Comparison of ENCODE assay signal across 9 mouse cellular contexts in genomic region chr17:81542313-81543185, GRCm38 (mm10).
DNase-seq lines count a peak whose midpoint lies in the region; ATAC-seq and TF ChIP-seq lines count a peak whose summit lies in the region.
"Had no signal": no experiment of that assay in that cellular context is flagged by ENCODE, and none has a peak within 500 bp of the region (broad histone marks: within the 10 kb centered on the region; RNA-seq: fewer than 3 reads in every experiment).

No protein-coding gene starts in this region.

- ATAC-seq in midbrain, embryonic 13.5 days: peak; percentile 17; the same call in 1 of the 2 replicates
- no peak for ATAC-seq in heart, embryonic 16.5 days (replicated peaks; ENCODE audit: extremely low read depth, insufficient read depth, low FRiP score)
- ATAC-seq in midbrain, postnatal 0 days (ENCODE audit: low FRiP score): peak; percentile 79
- ATAC-seq: Patski had no signal

- no peak overlapping the region for H3K4me3 ChIP-seq in midbrain, embryonic 13.5 days (replicated peaks)
- H3K4me3 ChIP-seq in midbrain, embryonic 10.5 days: no peak overlapping the region
- no peak overlapping the region for H3K4me3 ChIP-seq in heart, embryonic 16.5 days (ENCODE audit: low read length)
- no peak overlapping the region for H3K4me3 ChIP-seq in midbrain, postnatal 0 days (ENCODE audit: low read depth, low read length)

- 70% methylated on average over 12 of the region's 12 CpGs for WGBS in midbrain, embryonic 13.5 days
- 81% methylated on average over 12 of the region's 12 CpGs for WGBS in midbrain, embryonic 10.5 days
- WGBS in heart, embryonic 16.5 days: 70% methylated on average over 12 of the region's 12 CpGs
- WGBS in midbrain, postnatal 0 days: 70% methylated on average over 12 of the region's 12 CpGs

- no peaks in the 10 kb centered on the region for H3K27me3 ChIP-seq in midbrain, embryonic 13.5 days
- H3K27me3 ChIP-seq in midbrain, embryonic 10.5 days (ENCODE audit: low read depth, poor library complexity, severe bottlenecking): peaks cover 14% of the 10 kb centered on the region; the same call in 1 of the 2 replicates
- no peaks in the 10 kb centered on the region for H3K27me3 ChIP-seq in heart, embryonic 16.5 days (ENCODE audit: control insufficient read depth, insufficient read depth, low read length)
- H3K27me3 ChIP-seq in midbrain, postnatal 0 days (ENCODE audit: insufficient read depth, low read length): no peaks in the 10 kb centered on the region
- H3K27me3 ChIP-seq: Patski had no signal

- no peak overlapping the region for H3K9ac ChIP-seq in midbrain, embryonic 13.5 days (replicated peaks)
- H3K9ac ChIP-seq in heart, embryonic 16.5 days (ENCODE audit: low read length): no peak overlapping the region
- no peak overlapping the region for H3K9ac ChIP-seq in midbrain, postnatal 0 days (replicated peaks; ENCODE audit: low read length, poor library complexity, severe bottlenecking)

- H3K4me1 ChIP-seq in midbrain, embryonic 13.5 days (replicated peaks): peaks cover 6% of the 10 kb centered on the region; the same call in 1 of the 2 replicates
- peaks cover 12% of the 10 kb centered on the region; the same call in 1 of the 2 replicates for H3K4me1 ChIP-seq in midbrain, embryonic 10.5 days
- H3K4me1 ChIP-seq in heart, embryonic 16.5 days (ENCODE audit: control insufficient read depth, insufficient read depth, low read length): peaks cover 63% of the 10 kb centered on the region
- H3K4me1 ChIP-seq in midbrain, postnatal 0 days (ENCODE audit: insufficient read depth, low read length): 0 out of 2 replicates have a peak, but pooled peaks cover 3% of the 10 kb centered on the region

- no peak overlapping the region for H3K27ac ChIP-seq in midbrain, embryonic 13.5 days
- no peak overlapping the region for H3K27ac ChIP-seq in midbrain, embryonic 10.5 days (replicated peaks)
- H3K27ac ChIP-seq in heart, embryonic 16.5 days (ENCODE audit: low read length): 0 out of 2 replicates have a peak overlapping the region, but pooled peaks have one; percentile 0
- no peak overlapping the region for H3K27ac ChIP-seq in midbrain, postnatal 0 days (ENCODE audit: low read depth, low read length)

- H3K36me3 ChIP-seq in midbrain, embryonic 13.5 days: no peaks in the 10 kb centered on the region
- H3K36me3 ChIP-seq in midbrain, embryonic 10.5 days: no peaks in the 10 kb centered on the region
- H3K36me3 ChIP-seq in heart, embryonic 16.5 days (ENCODE audit: control insufficient read depth, insufficient read depth): peaks cover 3% of the 10 kb centered on the region; the same call in 1 of the 2 replicates
- no peaks in the 10 kb centered on the region for H3K36me3 ChIP-seq in midbrain, postnatal 0 days (ENCODE audit: insufficient read depth, low read length)

- no peak overlapping the region for H3K4me2 ChIP-seq in midbrain, embryonic 13.5 days (replicated peaks)
- no peak overlapping the region for H3K4me2 ChIP-seq in heart, embryonic 16.5 days (ENCODE audit: low read depth, low read length)
- H3K4me2 ChIP-seq in midbrain, postnatal 0 days (ENCODE audit: low read depth, low read length, poor library complexity, severe bottlenecking): no peak overlapping the region

- H3K9me3 ChIP-seq in midbrain, embryonic 13.5 days: no peaks in the 10 kb centered on the region
- no peaks in the 10 kb centered on the region for H3K9me3 ChIP-seq in midbrain, embryonic 10.5 days (replicated peaks)
- no peaks in the 10 kb centered on the region for H3K9me3 ChIP-seq in heart, embryonic 16.5 days (replicated peaks; ENCODE audit: control insufficient read depth, low read length)
- no peaks in the 10 kb centered on the region for H3K9me3 ChIP-seq in midbrain, postnatal 0 days (ENCODE audit: low read length)

- no peak for TF ChIP-seq CTCF in midbrain, postnatal 0 days (IDR thresholded peaks at IDR 0.05)

- no peak for DNase-seq in midbrain, embryonic 10.5 days (ENCODE audit: low spot score)
- peak; percentile 76 to 79 for DNase-seq in cerebellum, postnatal 14 days
- DNase-seq in midbrain, postnatal 0 days (ENCODE audit: low spot score): peak; percentile 88
- DNase-seq in kidney, postnatal 25 days: no peak
- DNase-seq in natural killer cell, adult 2 months (ENCODE audit: low spot score in 2 of 2): no peak
- DNase-seq in embryo, embryonic 10.5 days (ENCODE audit: low spot score): no peak

Comparison
In these comparisons a context has a peak if more than half of its experiments do, and no peak if none do; other contexts are left out.
1. DNase-seq: peak in cerebellum, postnatal 14 days (2 of 2) and midbrain, postnatal 0 days (single experiment); none in midbrain, embryonic 10.5 days (single experiment), kidney, postnatal 25 days (0 of 2), natural killer cell, adult 2 months (0 of 2) and embryo, embryonic 10.5 days (single experiment).